Mouse (Mus musculus): ENCODE measurements around the gene Actr6. TPM values are rescaled to one million over a fixed set of nuclear protein-coding genes. Genes with fewer than 3 reads are reported as not detected.
"Not testable (repeated sequence)": the region's sequence is repeated elsewhere in the genome, so short reads cannot be mapped to it uniquely, and the experiment has no call there.

The Actr6 gene
- total RNA-seq, 2 experiments from 2014 or later, result 25.4 to 26.4 TPM

DNA sequence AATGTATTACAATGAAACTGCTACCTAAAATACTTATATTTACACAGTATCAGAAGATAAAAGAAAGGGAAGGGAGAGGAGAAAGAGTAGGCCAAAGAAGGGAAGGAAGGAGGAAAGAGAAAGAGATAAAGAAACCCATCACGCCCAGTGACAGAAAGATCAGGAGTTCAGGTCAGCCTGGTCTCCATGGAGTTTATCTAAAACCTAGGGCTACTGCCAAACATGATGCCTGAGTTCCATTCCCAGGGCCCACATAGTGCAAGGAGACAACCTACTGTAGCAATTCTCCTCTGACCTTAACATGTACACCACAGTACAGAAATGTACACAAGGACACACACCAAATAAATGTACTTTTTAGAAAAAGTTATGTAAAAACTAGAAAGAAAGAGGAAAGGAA, 49.9 kb downstream of the Actr6 start:
- DNase-seq (ENCODE audit: low spot score in 2 of 2), result no peak

GRCm38 (mm10) chr10:89681706-89682105, 50.4 kb downstream of the Actr6 start:
- no peak for DNase-seq (ENCODE audit: low spot score in 2 of 2)

DNA sequence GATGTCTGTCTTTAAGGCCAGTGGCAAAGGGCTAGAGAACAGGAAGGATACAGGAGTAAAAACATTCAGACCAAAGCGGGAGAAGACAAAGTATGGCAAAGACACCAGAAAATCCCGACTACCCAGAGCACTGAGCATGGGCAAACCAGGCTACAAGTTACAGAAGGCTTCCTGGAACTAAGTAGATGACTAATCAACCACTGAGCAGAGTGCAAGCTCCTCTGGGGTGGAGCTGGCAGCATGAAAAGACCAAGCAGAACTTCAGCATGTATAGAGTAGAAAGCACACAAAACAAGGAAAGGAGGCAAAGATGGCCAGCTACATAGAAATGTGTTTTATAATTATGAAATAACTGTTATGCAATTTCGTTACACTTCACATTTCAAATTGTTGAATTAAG, 51.6 kb downstream of the Actr6 start:
- DNase-seq (ENCODE audit: low spot score in 2 of 2), result no peak

GRCm38 (mm10) chr10:89679448-89679847, 52.6 kb downstream of the Actr6 start:
- DNase-seq (ENCODE audit: low spot score in 2 of 2), result no peak

- no peak for DNase-seq (ENCODE audit: low spot score in 2 of 2)
These were observed 54.0 kb downstream of the Actr6 start for GRCm38 (mm10) chr10:89678054-89678453.

DNA sequence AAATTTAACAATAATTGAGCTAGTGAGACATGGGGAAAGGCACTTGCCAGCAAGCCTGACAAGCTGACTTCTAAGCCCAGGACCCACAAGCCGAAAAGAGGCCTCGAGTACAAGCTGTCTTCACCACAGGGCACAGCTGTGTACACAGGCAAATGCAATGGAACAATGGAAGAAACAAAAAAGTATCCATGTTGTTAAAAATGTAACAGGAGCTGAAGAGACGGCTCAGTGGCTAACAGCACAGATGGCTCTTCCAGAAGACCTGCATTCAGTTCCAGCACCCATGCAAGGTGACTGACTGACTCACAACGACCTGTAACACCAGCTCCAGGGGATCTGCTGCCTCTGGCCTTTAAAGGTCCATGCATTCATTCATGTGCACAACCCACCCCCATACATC, 55.5 kb downstream of the Actr6 start:
- no peak for DNase-seq (ENCODE audit: low spot score in 2 of 2)

DNA sequence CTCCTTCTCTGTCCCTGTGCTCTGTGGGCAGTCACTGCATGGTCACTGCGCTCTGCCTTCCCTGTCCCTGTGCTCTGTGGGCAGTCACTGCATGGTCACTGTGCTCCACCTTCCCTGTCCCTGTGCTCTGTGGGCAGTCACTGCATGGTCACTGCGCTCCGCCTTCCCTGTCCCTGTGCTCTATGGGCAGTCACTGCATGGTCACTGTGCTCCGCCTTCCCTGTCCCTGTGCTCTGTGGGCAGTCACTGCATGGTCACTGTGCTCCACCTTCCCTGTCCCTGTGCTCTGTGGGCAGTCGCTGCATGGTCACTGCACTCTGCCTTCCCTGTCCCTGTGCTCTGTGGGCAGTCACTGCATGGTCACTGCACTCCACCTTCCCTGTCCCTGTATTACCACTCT, 61.7 kb downstream of the Actr6 start:
- DNase-seq (ENCODE audit: low spot score in 2 of 2), result not testable (repeated sequence)

GRCm38 (mm10) chr10:89667571-89667970, 64.5 kb downstream of the Actr6 start:
- no peak for DNase-seq (ENCODE audit: low spot score in 2 of 2)

- DNase-seq (ENCODE audit: low spot score in 2 of 2), result no peak
These were observed 66.4 kb downstream of the Actr6 start for GRCm38 (mm10) chr10:89665679-89666078.

GRCm38 (mm10) chr10:89664977-89665645, 67.0 kb downstream of the Actr6 start:
- DNase-seq (ENCODE audit: low spot score in 2 of 2), result peak in 1 of 2 experiments; percentile 60

Other genes starting within 250 kb of the Actr6 start
- under 1 TPM in 1 of 2 experiments, not detected in 1; 0.20 TPM for gene Nr1h4, start 198.7 kb downstream of the Actr6 start, total RNA-seq (2021)
- gene Slc17a8, start 111.0 kb downstream of the Actr6 start, total RNA-seq (2021), result 1 to 10 TPM; 2.5 to 3.8 TPM
- gene Scyl2, start 46.0 kb downstream of the Actr6 start, total RNA-seq (2021), result 10 to 100 TPM; 26.7 to 27.6 TPM
- 10 to 100 TPM; 72.9 to 74.8 TPM for gene Uhrf1bp1l, start 12.7 kb upstream of the Actr6 start, total RNA-seq (2021)
- gene Anks1b, start 141.2 kb upstream of the Actr6 start, total RNA-seq (2021), result 100 to 1,000 TPM; 488 to 500 TPM

All from layer of hippocampus, adult 18-20 months (tissue).